ENCODE assay signal across 8 mouse cellular contexts in genomic region chr14:122490441-122491328, GRCm38 (mm10). TPM values are rescaled to one million over a fixed set of nuclear protein-coding genes. Genes with fewer than 3 reads are reported as not detected.
DNase-seq lines count a peak whose midpoint lies in the region; ATAC-seq and TF ChIP-seq lines count a peak whose summit lies in the region.

Gene Gm10837 (plus strand): TSS chr14:122490586.

- WGBS in lung, embryonic 15.5 days, result 2% methylated on average over 51 of the region's 51 CpGs
- 2% methylated on average over 51 of the region's 51 CpGs for WGBS in hindbrain, postnatal 0 days

- H3K9me3 ChIP-seq in lung, embryonic 15.5 days, result no peaks in the 10 kb centered on the region
- peaks cover 2% of the 10 kb centered on the region; the same call in 1 of the 2 replicates for H3K9me3 ChIP-seq in hindbrain, postnatal 0 days (ENCODE audit: low read length)

- 0 out of 2 replicates have a peak within 1 kb of the TSS, but pooled peaks have one; percentile 13 for H3K4me3 ChIP-seq in lung, embryonic 15.5 days
- H3K4me3 ChIP-seq in hindbrain, postnatal 0 days (ENCODE audit: low read length), result peak within 1 kb of the TSS; percentile 37

- no peaks in the 10 kb centered on the region for H3K36me3 ChIP-seq in lung, embryonic 15.5 days
- no peaks in the 10 kb centered on the region for H3K36me3 ChIP-seq in hindbrain, postnatal 0 days (ENCODE audit: insufficient read depth, low read length)

- peaks cover 84% of the 10 kb centered on the region for H3K27me3 ChIP-seq in lung, embryonic 15.5 days
- H3K27me3 ChIP-seq in hindbrain, postnatal 0 days (ENCODE audit: insufficient read depth, low read length), result peaks cover 13% of the 10 kb centered on the region; the same call in 1 of the 2 replicates

- H3K27ac ChIP-seq in lung, embryonic 15.5 days, result no peak within 1 kb of the TSS
- H3K27ac ChIP-seq in hindbrain, postnatal 0 days, result peak within 1 kb of the TSS; percentile 91

- H3K4me2 ChIP-seq in lung, embryonic 15.5 days, result peak within 1 kb of the TSS; percentile 44
- peak within 1 kb of the TSS; percentile 61 for H3K4me2 ChIP-seq in hindbrain, postnatal 0 days (ENCODE audit: low read depth, low read length)

- 0 out of 2 replicates have a peak, but pooled peaks cover 4% of the 10 kb centered on the region for H3K4me1 ChIP-seq in lung, embryonic 15.5 days
- no peaks in the 10 kb centered on the region for H3K4me1 ChIP-seq in hindbrain, postnatal 0 days (ENCODE audit: insufficient read depth, low read length)

- no peak for TF ChIP-seq CTCF in hindbrain, postnatal 0 days (IDR thresholded peaks at IDR 0.05; ENCODE audit: low read depth)

- no peak within 1 kb of the TSS for H3K9ac ChIP-seq in lung, embryonic 15.5 days
- H3K9ac ChIP-seq in hindbrain, postnatal 0 days (replicated peaks; ENCODE audit: low read length), result peak within 1 kb of the TSS; percentile 58

- peak; percentile 27; the same call in 1 of the 2 replicates for ATAC-seq in lung, embryonic 15.5 days (ENCODE audit: borderline replicate concordance, extremely low read depth, low FRiP score, low TSS enrichment)
- ATAC-seq in hindbrain, postnatal 0 days, result peak; percentile 85

- DNase-seq in lung, adult 18-20 months, result no peak
- DNase-seq in embryo, embryonic 10 days (ENCODE audit: low spot score), result peak; percentile 66
- peak; percentile 57 for DNase-seq in hindbrain, postnatal 0 days (ENCODE audit: low spot score)
- peak; percentile 78 for DNase-seq in neural tube, embryonic 10.5 days (ENCODE audit: extremely low spot score, low spot score)
- DNase-seq in MN1 (ENCODE audit: low spot score), result no peak
- no peak for DNase-seq in spleen, postnatal 10 days (ENCODE audit: low spot score in 2 of 2)
- no peak for DNase-seq in adrenal gland, adult 8-10 months

RNA-seq across cellular contexts. Expression of gene Gm10837, which starts in this region (rescaled TPM):
- not detected in 2 replicates for polyA plus RNA-seq in lung, embryonic 15.5 days (2015; fragmentation: Nextera tagmentation; extraction: Ambion mirVana)
- 0.93 and 4.7 TPM in 2 replicates for total RNA-seq in hindbrain, postnatal 0 days (2014; rRNA removed)
- polyA plus RNA-seq in hindbrain, postnatal 0 days (2015; fragmentation: Nextera tagmentation; extraction: Ambion mirVana), result 1.2 and 1.4 TPM in 2 replicates
- not detected for total RNA-seq in adrenal gland, adult 8-10 months (2022)

Comparison
In these comparisons a context has a peak if more than half of its experiments do, and no peak if none do; other contexts are left out.
1. Peak in ATAC-seq, H3K4me3 ChIP-seq and H3K4me2 ChIP-seq in lung, embryonic 15.5 days; RNA of the gene not detected or under 1 TPM.
2. DNase-seq: peak in embryo, embryonic 10 days (single experiment), hindbrain, postnatal 0 days (single experiment) and neural tube, embryonic 10.5 days (single experiment); none in lung, adult 18-20 months (0 of 2), MN1 (single experiment), spleen, postnatal 10 days (0 of 2) and adrenal gland, adult 8-10 months (single experiment).